Mouse (Mus musculus) thymus, adult 2 months (tissue): ENCODE measurements around the gene Fer.

Experiments
- CTCF ChIP-seq: fragments of 200-500 bp; IDR thresholded peaks from 2 replicates; pipeline ENCODE4 v1.5.1; 2012; ENCODE audit warnings: mild to moderate bottlenecking, control low read depth, low read length, moderate library complexity, borderline replicate concordance; ENCODE audit not compliant: control insufficient read depth, poor library complexity, insufficient read depth; ENCODE audit errors: extremely low read depth
- POLR2A ChIP-seq: fragments of 200-500 bp; IDR thresholded peaks from 2 replicates; pipeline ENCODE4 v1.6.1; 2012; ENCODE audit warnings: mild to moderate bottlenecking, low read length, control low read depth, moderate library complexity; ENCODE audit not compliant: control insufficient read depth, poor library complexity, insufficient read depth; ENCODE audit errors: extremely low read depth

DNA sequence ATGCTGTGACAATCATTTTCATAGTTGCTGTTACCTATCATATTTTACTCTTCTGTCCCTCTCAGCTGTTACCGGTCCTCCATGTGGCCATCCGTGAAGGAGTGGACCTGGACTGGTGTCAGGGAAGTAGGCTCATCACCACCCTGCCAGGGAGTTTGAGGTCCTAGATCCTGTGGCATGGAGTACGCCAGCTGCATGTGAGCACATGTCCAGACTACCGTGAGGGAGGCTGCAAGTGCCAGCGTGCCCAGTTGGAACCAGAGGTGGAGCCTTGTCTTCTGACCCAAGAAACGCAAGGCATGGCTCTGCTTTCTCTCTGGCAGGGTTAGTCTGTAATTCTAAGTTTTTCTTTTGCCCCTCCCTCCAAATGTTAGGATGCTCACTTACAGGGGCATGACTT, 155.4 kb downstream of the Fer start:
- TF ChIP-seq CTCF (no peak), POLR2A (no peak)
